Comparison of ENCODE assay signal across 10 mouse cellular contexts in genomic region chr11:50826214-50826613, GRCm38 (mm10). TPM values are rescaled to one million over a fixed set of nuclear protein-coding genes. Genes with fewer than 3 reads are reported as not detected.
DNase-seq lines count a peak whose midpoint lies in the region; ATAC-seq and TF ChIP-seq lines count a peak whose summit lies in the region.
"Had no signal": no experiment of that assay in that cellular context is flagged by ENCODE, and none has a peak within 500 bp of the region (broad histone marks: within the 10 kb centered on the region; RNA-seq: fewer than 3 reads in every experiment).

No protein-coding gene starts in this region.

- H3K9ac ChIP-seq in intestine, embryonic 14.5 days (ENCODE audit: low read length): no peak overlapping the region
- H3K9ac ChIP-seq in intestine, postnatal 0 days (ENCODE audit: low read depth, low read length): no peak overlapping the region
- peak overlapping the region; percentile 85; the same call in 1 of the 2 replicates for H3K9ac ChIP-seq in kidney, embryonic 14.5 days (ENCODE audit: low read depth, low read length)

- 56% methylated on average over 2 of the region's 2 CpGs for WGBS in intestine, embryonic 14.5 days
- 51% methylated on average over 2 of the region's 2 CpGs for WGBS in intestine, postnatal 0 days
- 60% methylated on average over 2 of the region's 2 CpGs for WGBS in kidney, embryonic 14.5 days

- DNase-seq in intestine, embryonic 14.5 days (ENCODE audit: low spot score): no peak
- DNase-seq in spleen, postnatal 4 days (ENCODE audit: low spot score in 2 of 2): no peak
- no peak for DNase-seq in embryo, embryonic 9.5 days (ENCODE audit: extremely low spot score)
- DNase-seq: gastrocnemius, postnatal 25 days had no signal

- H3K27me3 ChIP-seq in intestine, embryonic 14.5 days (replicated peaks; ENCODE audit: control insufficient read depth, insufficient read depth, low read length): no peaks in the 10 kb centered on the region
- no peaks in the 10 kb centered on the region for H3K27me3 ChIP-seq in intestine, postnatal 0 days (replicated peaks; ENCODE audit: control insufficient read depth, insufficient read depth, low read length)
- H3K27me3 ChIP-seq in kidney, embryonic 14.5 days (ENCODE audit: control insufficient read depth, insufficient read depth, low read length): no peaks in the 10 kb centered on the region
- no peaks in the 10 kb centered on the region for H3K27me3 ChIP-seq in myocyte (ENCODE audit: control insufficient read depth, insufficient read depth, insufficient read length)

- no peak for TF ChIP-seq POLR2A in embryonic fibroblast, embryonic 13.5 days (IDR thresholded peaks at IDR 0.05; ENCODE audit: low read depth, low read length)
- TF ChIP-seq POLR2A in myocyte (IDR thresholded peaks at IDR 0.05; ENCODE audit: insufficient read length, low read depth): no peak

- H3K36me3 ChIP-seq in intestine, embryonic 14.5 days (ENCODE audit: control insufficient read depth, insufficient read depth, low read length): peaks cover 40% of the 10 kb centered on the region
- peaks cover 7% of the 10 kb centered on the region; the same call in 1 of the 2 replicates for H3K36me3 ChIP-seq in intestine, postnatal 0 days (ENCODE audit: control insufficient read depth, insufficient read depth)
- H3K36me3 ChIP-seq in kidney, embryonic 14.5 days (ENCODE audit: control insufficient read depth, insufficient read depth, low read length): peaks cover 40% of the 10 kb centered on the region
- H3K36me3 ChIP-seq in myocyte (ENCODE audit: control insufficient read depth, insufficient read depth): no peaks in the 10 kb centered on the region

- ATAC-seq in intestine, embryonic 14.5 days (replicated peaks; ENCODE audit: low FRiP score, low TSS enrichment, low read depth): no peak
- no peak for ATAC-seq in intestine, postnatal 0 days
- ATAC-seq in kidney, embryonic 14.5 days (ENCODE audit: low FRiP score, low TSS enrichment): no peak
- no peak for ATAC-seq in erythroid progenitor cell, adult 5-6 weeks (replicated peaks; ENCODE audit: low FRiP score, poor library complexity, severe bottlenecking)

- H3K4me2 ChIP-seq in intestine, embryonic 14.5 days (ENCODE audit: low read length): peak overlapping the region; percentile 79
- no peak overlapping the region for H3K4me2 ChIP-seq in intestine, postnatal 0 days (replicated peaks; ENCODE audit: low read depth)
- peak overlapping the region; percentile 48 for H3K4me2 ChIP-seq in kidney, embryonic 14.5 days (replicated peaks; ENCODE audit: low read depth, low read length)
- no peak overlapping the region for H3K4me2 ChIP-seq in myocyte (ENCODE audit: low read depth)

- no peaks in the 10 kb centered on the region for H3K9me3 ChIP-seq in intestine, embryonic 14.5 days (ENCODE audit: control insufficient read depth, low read length)
- H3K9me3 ChIP-seq in intestine, postnatal 0 days (ENCODE audit: control insufficient read depth): no peaks in the 10 kb centered on the region
- no peaks in the 10 kb centered on the region for H3K9me3 ChIP-seq in kidney, embryonic 14.5 days (ENCODE audit: control insufficient read depth, low read length)

- H3K27ac ChIP-seq in intestine, embryonic 14.5 days (ENCODE audit: low read depth): no peak overlapping the region
- no peak overlapping the region for H3K27ac ChIP-seq in intestine, postnatal 0 days (ENCODE audit: low read depth, low read length)
- H3K27ac ChIP-seq in embryonic fibroblast, embryonic 13.5 days (ENCODE audit: insufficient read depth, low read length): peak overlapping the region; percentile 57
- H3K27ac ChIP-seq in kidney, embryonic 14.5 days (ENCODE audit: low read depth, low read length): no peak overlapping the region
- H3K27ac ChIP-seq: macrophage had no signal

- H3ac ChIP-seq in myocyte (ENCODE audit: control insufficient read depth, insufficient read length): no peak overlapping the region

- no peak for TF ChIP-seq CTCF in intestine, postnatal 0 days (IDR thresholded peaks at IDR 0.05; ENCODE audit: low read depth)
- TF ChIP-seq CTCF in embryonic fibroblast, embryonic 13.5 days (IDR thresholded peaks at IDR 0.05; ENCODE audit: borderline replicate concordance, insufficient read depth, low read length): no peak

- H3K79me2 ChIP-seq in myocyte (ENCODE audit: control insufficient read depth, insufficient read depth): no peaks in the 10 kb centered on the region

- H3K4me1 ChIP-seq in intestine, embryonic 14.5 days (replicated peaks; ENCODE audit: control insufficient read depth, insufficient read depth, low read length): 0 out of 2 replicates have a peak, but pooled peaks cover 6% of the 10 kb centered on the region
- H3K4me1 ChIP-seq in intestine, postnatal 0 days (replicated peaks; ENCODE audit: control insufficient read depth, insufficient read depth, low read length): no peaks in the 10 kb centered on the region
- peaks cover 4% of the 10 kb centered on the region; the same call in 1 of the 2 replicates for H3K4me1 ChIP-seq in embryonic fibroblast, embryonic 13.5 days (ENCODE audit: control insufficient read depth, insufficient read depth, low read length)
- 0 out of 2 replicates have a peak, but pooled peaks cover 5% of the 10 kb centered on the region for H3K4me1 ChIP-seq in kidney, embryonic 14.5 days (ENCODE audit: control insufficient read depth, insufficient read depth, low read length)

- peak overlapping the region; percentile 86 for H3K4me3 ChIP-seq in intestine, embryonic 14.5 days (ENCODE audit: low read depth, low read length)
- no peak overlapping the region for H3K4me3 ChIP-seq in intestine, postnatal 0 days (ENCODE audit: low read depth, low read length)
- peak overlapping the region; percentile 78 for H3K4me3 ChIP-seq in embryonic fibroblast, embryonic 13.5 days (ENCODE audit: insufficient read depth, low read length)
- H3K4me3 ChIP-seq in kidney, embryonic 14.5 days (ENCODE audit: low read length): peak overlapping the region; percentile 89
- peak overlapping the region; percentile 49 for H3K4me3 ChIP-seq in myocyte

TF ChIP-seq in myocyte, 11 proteins besides CTCF, POLR2A, EP300 and RAD21:
- TF ChIP-seq POLR2AphosphoS2 (IDR thresholded peaks at IDR 0.05; ENCODE audit: insufficient read length, low read depth) (no peak), REST (IDR thresholded peaks at IDR 0.05; ENCODE audit: insufficient read depth, insufficient read length) (no peak), USF1 (IDR thresholded peaks at IDR 0.05; ENCODE audit: low read depth) (no peak), E2F4 (IDR thresholded peaks at IDR 0.05; ENCODE audit: insufficient read depth) (no peak), TCF12 (IDR thresholded peaks at IDR 0.05; ENCODE audit: insufficient read depth, poor library complexity, severe bottlenecking) (no peak), MYOG (IDR thresholded peaks at IDR 0.05; ENCODE audit: control insufficient read depth in 1 of 3, insufficient read depth in 1 of 3, insufficient read length in 2 of 3, low read depth in 2 of 3) (no peak), MAX (IDR thresholded peaks at IDR 0.05; ENCODE audit: low read depth) (no peak), SRF (IDR thresholded peaks at IDR 0.05; ENCODE audit: control insufficient read depth, insufficient read length, low read depth) (no peak), TCF3 (IDR thresholded peaks at IDR 0.05; ENCODE audit: insufficient read length, low read depth) (no peak), CEBPB (IDR thresholded peaks at IDR 0.05; ENCODE audit: insufficient read depth, poor library complexity, severe bottlenecking) (no peak), MYOD1 (IDR thresholded peaks at IDR 0.05; ENCODE audit: control insufficient read depth in 1 of 3, insufficient read length in 2 of 3, low read depth in 2 of 3) (no peak)

RNA-seq across cellular contexts. Expression of gene Zfp354c, which starts 1.3 kb away (rescaled TPM):
- polyA plus RNA-seq in intestine, embryonic 14.5 days (2014; fragmentation: Nextera tagmentation; extraction: Ambion mirVana): 29.0 and 32.6 TPM in 2 replicates
- polyA plus RNA-seq in intestine, postnatal 0 days (2015; fragmentation: Nextera tagmentation; extraction: Ambion mirVana): 3.4 and 3.5 TPM in 2 replicates
- polyA plus RNA-seq in embryonic fibroblast, embryonic 13.5 days (2011; ENCODE audit: insufficient read length, low read depth, missing spikeins): 18.2 and 34.8 TPM in 2 replicates
- 18.8 and 35.7 TPM in 2 replicates for polyA plus RNA-seq in kidney, embryonic 14.5 days (2014; fragmentation: Nextera tagmentation; extraction: Ambion mirVana)
- polyA plus RNA-seq in myocyte (2012; fragmentation: generic; extraction: Trizol): 1.6 TPM
- 0.36 TPM in 1 of 2 replicates, not detected in the other for total RNA-seq in erythroid progenitor cell, adult 5-6 weeks (2015; ENCODE audit: low replicate concordance)
- total RNA-seq in erythroid progenitor cell, adult 5-6 weeks (2017; ENCODE audit: low replicate concordance): 1.4 TPM in 1 of 2 replicates, not detected in the other

RNA-seq across cellular contexts. Expression of gene Zfp879, which starts 15.1 kb away (rescaled TPM):
- polyA plus RNA-seq in intestine, embryonic 14.5 days (2014; fragmentation: Nextera tagmentation; extraction: Ambion mirVana): 0.78 and 0.89 TPM in 2 replicates
- 0.08 and 0.18 TPM in 2 replicates for polyA plus RNA-seq in intestine, postnatal 0 days (2015; fragmentation: Nextera tagmentation; extraction: Ambion mirVana)
- polyA plus RNA-seq in embryonic fibroblast, embryonic 13.5 days (2011; ENCODE audit: insufficient read length, low read depth, missing spikeins): 0.28 TPM in 1 of 2 replicates, not detected in the other
- 0.31 and 0.76 TPM in 2 replicates for polyA plus RNA-seq in kidney, embryonic 14.5 days (2014; fragmentation: Nextera tagmentation; extraction: Ambion mirVana)
- not detected for polyA plus RNA-seq in myocyte (2012; fragmentation: generic; extraction: Trizol)
- total RNA-seq in erythroid progenitor cell, adult 5-6 weeks (2015; ENCODE audit: low replicate concordance): not detected in 2 replicates
- total RNA-seq in erythroid progenitor cell, adult 5-6 weeks (2017; ENCODE audit: low replicate concordance): not detected in 2 replicates
- polyA plus RNA-seq: macrophage had no signal

RNA-seq across cellular contexts. Expression of gene Grm6, which starts 24.3 kb away (rescaled TPM):
- polyA plus RNA-seq in intestine, embryonic 14.5 days (2014; fragmentation: Nextera tagmentation; extraction: Ambion mirVana): not detected in 2 replicates
- polyA plus RNA-seq in intestine, postnatal 0 days (2015; fragmentation: Nextera tagmentation; extraction: Ambion mirVana): not detected in 2 replicates
- not detected in 2 replicates for polyA plus RNA-seq in embryonic fibroblast, embryonic 13.5 days (2011; ENCODE audit: insufficient read length, low read depth, missing spikeins)
- polyA plus RNA-seq in kidney, embryonic 14.5 days (2014; fragmentation: Nextera tagmentation; extraction: Ambion mirVana): not detected in 2 replicates
- not detected for polyA plus RNA-seq in myocyte (2012; fragmentation: generic; extraction: Trizol)
- not detected in 2 replicates for total RNA-seq in erythroid progenitor cell, adult 5-6 weeks (2015; ENCODE audit: low replicate concordance)
- total RNA-seq in erythroid progenitor cell, adult 5-6 weeks (2017; ENCODE audit: low replicate concordance): not detected in 2 replicates
- total RNA-seq: gastrocnemius, postnatal 25 days had no signal
- polyA plus RNA-seq: macrophage had no signal

Comparison
In these comparisons a context has a peak if more than half of its experiments do, and no peak if none do; other contexts are left out.
1. H3K4me2 ChIP-seq: peak in intestine, embryonic 14.5 days (single experiment) and kidney, embryonic 14.5 days (single experiment); none in intestine, postnatal 0 days (single experiment) and myocyte (single experiment).